Mouse (Mus musculus) forebrain, embryonic 16.5 days (tissue): Measurements from ENCODE around the gene Tnxb. TPM values are rescaled to one million over a fixed set of nuclear protein-coding genes. Genes with fewer than 3 reads are reported as not detected.

Experiments used
- ATAC-seq: fragments of 200-750 bp; cut with Nextera tagmentation; 2 replicates; pipeline ENCODE4 v1.8.0; 2017; ENCODE audit warnings: mild to moderate bottlenecking, moderate library complexity
- H3K27ac ChIP-seq: fragments of 300-500 bp; sonication (generic); 2 replicates; pipeline ENCODE4 v1.5.1; 2014; ENCODE audit warnings: low read length, control low read depth
- H3K27me3 ChIP-seq: fragments of 300-500 bp; sonication (generic); replicated peaks from 2 replicates; pipeline ENCODE4 v1.6.1; 2014; ENCODE audit warnings: low read length; ENCODE audit not compliant: control insufficient read depth, insufficient read depth
- H3K36me3 ChIP-seq: fragments of 300-500 bp; sonication (generic); 2 replicates; pipeline ENCODE4 v1.6.1; 2014; ENCODE audit not compliant: control insufficient read depth, insufficient read depth
- H3K4me1 ChIP-seq: fragments of 300-500 bp; sonication (generic); replicated peaks from 2 replicates; pipeline ENCODE4 v1.6.1; 2014; ENCODE audit warnings: low read length; ENCODE audit not compliant: control insufficient read depth, insufficient read depth
- H3K4me2 ChIP-seq: fragments of 300-500 bp; sonication (generic); 2 replicates; pipeline ENCODE4 v1.6.1; 2014; ENCODE audit warnings: mild to moderate bottlenecking, low read length, control low read depth
- H3K4me3 ChIP-seq: fragments of 300-500 bp; sonication (generic); replicated peaks from 2 replicates; pipeline ENCODE4 v1.5.1; 2014; ENCODE audit warnings: mild to moderate bottlenecking, low read length, control low read depth
- H3K9ac ChIP-seq: fragments of 300-500 bp; sonication (generic); replicated peaks from 2 replicates; pipeline ENCODE4 v1.6.1; 2014; ENCODE audit warnings: low read depth, low read length, control low read depth
- H3K9me3 ChIP-seq: fragments of 300-500 bp; sonication (generic); 2 replicates; pipeline ENCODE4 v1.6.1; 2016; ENCODE audit warnings: low read length; ENCODE audit not compliant: control insufficient read depth
- WGBS: fragments of 180-500 bp; shearing (Covaris S2); extraction: QIAGEN DNeasy Blood & Tissue Kit; methylation state at CpG from one replicate; pipeline ENCODE4 v1.1.7; 2014; 5-methylcytosine and 5-hydroxymethylcytosine counted together
- polyA plus RNA-seq: library from polyadenylated mRNA; unstranded; fragments of >200 nt; fragmentation: Nextera tagmentation; extraction: Ambion mirVana; gene quantifications from 2 replicates; pipeline ENCODE4 v1.2.1, GENCODE M21; 2015

The Tnxb gene
- polyA plus RNA-seq, 1 experiment from 2014 or later, result 0.08 TPM

DNA sequence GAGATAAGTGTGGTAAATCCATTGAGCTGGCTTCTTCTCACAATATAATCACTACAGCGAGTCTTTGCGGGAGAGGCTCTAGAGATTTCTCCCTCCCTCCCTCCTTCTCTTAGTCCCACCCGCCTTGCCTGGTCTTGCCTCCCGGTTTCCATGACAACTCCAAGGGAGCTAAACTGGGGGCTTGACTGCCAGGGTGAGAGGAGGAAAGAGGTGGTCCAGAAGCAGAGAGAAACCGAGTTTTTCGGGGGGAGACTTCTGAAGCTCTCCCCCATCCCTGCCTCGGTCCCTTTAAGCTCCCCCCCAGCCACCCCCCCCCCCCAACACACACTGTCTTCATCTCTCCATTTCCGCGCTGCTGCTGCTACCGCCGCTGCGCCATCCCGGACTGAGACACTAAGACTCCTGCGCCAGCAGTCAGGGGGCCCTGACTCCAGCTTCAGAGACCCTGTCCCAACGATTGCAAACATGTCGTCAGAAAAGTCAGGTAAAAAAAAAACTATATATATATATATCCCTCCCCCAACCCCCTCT lies 41.0 kb upstream of the Tnxb start, which contains the start of gene Prrt1:
Gene Prrt1 (plus strand): TSS at position 313 of the 531 bp plus-strand sequence.
- no peaks in the 10 kb centered on the region for H3K9me3 ChIP-seq
- H3K4me3 ChIP-seq, result peak within 1 kb of the TSS; percentile 69
- ATAC-seq, result peak; percentile 44
- H3K27me3 ChIP-seq, result peaks cover 16% of the 10 kb centered on the region
- peak within 1 kb of the TSS; percentile 65 for H3K9ac ChIP-seq
- H3K27ac ChIP-seq, result peak within 1 kb of the TSS; percentile 55
- 2% methylated on average over 15 of the region's 16 CpGs for WGBS
- peak within 1 kb of the TSS; percentile 89 for H3K4me2 ChIP-seq
- no peaks in the 10 kb centered on the region for H3K36me3 ChIP-seq
- H3K4me1 ChIP-seq, result peaks cover 60% of the 10 kb centered on the region

- Histone ChIP-seq H3K4me2 (peak overlapping the region; percentile 89), H3K9ac (peak overlapping the region; percentile 54), H3K27ac (no peak overlapping the region; the same call in 1 of the 2 replicates), H3K4me3 (peak overlapping the region; percentile 45), H3K9me3 (no peaks in the 10 kb centered on the region), H3K27me3 (peaks cover 16% of the 10 kb centered on the region), H3K4me1 (peaks cover 60% of the 10 kb centered on the region), H3K36me3 (no peaks in the 10 kb centered on the region)
- ATAC-seq, result no peak
- 24% methylated on average over 12 of the region's 12 CpGs for WGBS
These were observed 40.3 kb upstream of the Tnxb start for GRCm38 (mm10) chr17:34629796-34630603.

GRCm38 (mm10) chr17:34630761-34631301 lies 39.5 kb upstream of the Tnxb start:
- peaks cover 18% of the 10 kb centered on the region for H3K27me3 ChIP-seq
- WGBS, result 3% methylated on average over 48 of the region's 48 CpGs
- ATAC-seq, result no peak
- peak overlapping the region; percentile 45 for H3K4me3 ChIP-seq
- no peaks in the 10 kb centered on the region for H3K9me3 ChIP-seq
- H3K4me2 ChIP-seq, result peak overlapping the region; percentile 89
- H3K4me1 ChIP-seq, result peaks cover 57% of the 10 kb centered on the region
- H3K9ac ChIP-seq, result peak overlapping the region; percentile 54
- H3K27ac ChIP-seq, result no peak overlapping the region
- no peaks in the 10 kb centered on the region for H3K36me3 ChIP-seq

DNA sequence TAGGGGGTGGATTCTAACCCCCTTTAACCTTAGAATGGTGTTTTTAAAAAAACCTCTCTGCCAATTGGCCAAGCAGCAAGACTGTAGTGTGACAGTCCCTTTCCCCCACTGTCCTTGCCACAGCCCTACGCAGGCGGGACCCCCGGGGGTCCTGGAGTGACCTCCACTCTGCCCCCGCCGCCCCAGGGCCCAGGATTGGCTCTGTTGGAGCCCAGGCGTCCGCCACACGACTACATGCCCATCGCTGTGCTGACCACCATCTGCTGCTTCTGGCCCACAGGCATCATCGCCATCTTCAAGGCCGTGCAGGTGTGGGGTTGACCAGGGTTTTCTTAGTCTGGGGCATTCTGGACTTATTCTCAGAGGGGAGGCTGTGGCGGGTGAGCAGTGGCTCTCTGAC lies 38.7 kb upstream of the Tnxb start:
- H3K36me3 ChIP-seq, result no peaks in the 10 kb centered on the region
- peak overlapping the region; percentile 51 for H3K9ac ChIP-seq
- WGBS, result 7% methylated on average over 12 of the region's 12 CpGs
- H3K4me1 ChIP-seq, result peaks cover 49% of the 10 kb centered on the region
- H3K4me2 ChIP-seq, result peak overlapping the region; percentile 89
- ATAC-seq, result no peak
- H3K4me3 ChIP-seq, result peak overlapping the region; percentile 45
- H3K27me3 ChIP-seq, result peaks cover 18% of the 10 kb centered on the region
- H3K27ac ChIP-seq, result no peak overlapping the region
- no peaks in the 10 kb centered on the region for H3K9me3 ChIP-seq

GRCm38 (mm10) chr17:34632261-34632691 lies 38.1 kb upstream of the Tnxb start:
- Histone ChIP-seq H3K4me2 (peak overlapping the region; percentile 89), H3K27me3 (peaks cover 18% of the 10 kb centered on the region), H3K4me1 (peaks cover 48% of the 10 kb centered on the region), H3K36me3 (no peaks in the 10 kb centered on the region), H3K4me3 (peak overlapping the region; percentile 45), H3K9me3 (no peaks in the 10 kb centered on the region), H3K27ac (no peak overlapping the region), H3K9ac (peak overlapping the region; percentile 51)
- ATAC-seq, result peak; percentile 26
- WGBS, result 1% methylated on average over 26 of the region's 26 CpGs

- Histone ChIP-seq H3K4me2 (no peak overlapping the region), H3K4me1 (peaks cover 22% of the 10 kb centered on the region), H3K4me3 (no peak overlapping the region), H3K36me3 (no peaks in the 10 kb centered on the region), H3K27me3 (peaks cover 11% of the 10 kb centered on the region), H3K27ac (no peak overlapping the region), H3K9ac (no peak overlapping the region), H3K9me3 (no peaks in the 10 kb centered on the region)
- no peak for ATAC-seq
- WGBS, result 70% methylated on average over 2 of the region's 2 CpGs
These were observed 34.7 kb upstream of the Tnxb start for GRCm38 (mm10) chr17:34635671-34636070.

DNA sequence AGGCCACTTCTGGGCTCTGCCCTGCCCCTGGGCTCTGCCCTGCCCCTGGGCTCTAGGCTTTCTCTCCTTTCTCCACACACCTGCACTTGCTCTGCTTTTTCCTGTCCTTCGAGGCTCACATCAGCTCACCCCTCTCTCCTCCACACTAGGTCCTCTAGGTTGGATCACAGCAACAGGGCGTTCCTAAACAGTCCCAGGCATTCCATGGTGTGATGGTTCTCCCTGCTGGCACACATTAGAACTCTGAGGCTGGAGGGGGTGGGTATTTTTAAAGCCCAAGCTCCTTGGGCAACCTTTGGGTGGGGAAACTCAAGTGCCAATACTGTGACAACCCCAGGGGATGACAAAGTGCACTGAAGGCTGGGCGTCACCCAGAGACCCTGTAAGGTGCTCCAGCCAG lies 32.9 kb upstream of the Tnxb start:
- no peak overlapping the region for H3K9ac ChIP-seq
- H3K36me3 ChIP-seq, result no peaks in the 10 kb centered on the region
- WGBS, result 62% methylated on average over 3 of the region's 3 CpGs
- peaks cover 14% of the 10 kb centered on the region for H3K4me1 ChIP-seq
- H3K27me3 ChIP-seq, result 0 out of 2 replicates have a peak, but pooled peaks cover 2% of the 10 kb centered on the region
- no peaks in the 10 kb centered on the region for H3K9me3 ChIP-seq
- no peak for ATAC-seq
- H3K4me2 ChIP-seq, result no peak overlapping the region
- no peak overlapping the region for H3K4me3 ChIP-seq
- no peak overlapping the region for H3K27ac ChIP-seq

- 0 out of 2 replicates have a peak, but pooled peaks cover 2% of the 10 kb centered on the region for H3K27me3 ChIP-seq
- no peak overlapping the region for H3K4me2 ChIP-seq
- H3K4me3 ChIP-seq, result no peak overlapping the region
- 77% methylated on average over 7 of the region's 7 CpGs for WGBS
- H3K36me3 ChIP-seq, result no peaks in the 10 kb centered on the region
- no peak overlapping the region for H3K27ac ChIP-seq
- H3K4me1 ChIP-seq, result peaks cover 12% of the 10 kb centered on the region
- no peaks in the 10 kb centered on the region for H3K9me3 ChIP-seq
- ATAC-seq, result no peak
- H3K9ac ChIP-seq, result no peak overlapping the region
These were observed 30.7 kb upstream of the Tnxb start for GRCm38 (mm10) chr17:34639461-34640255.
